Mouse (Mus musculus): Measurements from ENCODE around the gene Sdha. TPM values are rescaled to one million over a fixed set of nuclear protein-coding genes. Genes with fewer than 3 reads are reported as not detected.

Gene Sdha
- polyA plus RNA-seq, 1 experiment from 2014 or later: 314 TPM

- peak overlapping the region; percentile 71 for H3K9ac ChIP-seq
- no peaks in the 10 kb centered on the region for H3K9me3 ChIP-seq
- peak overlapping the region; percentile 43 for H3K4me2 ChIP-seq (replicated peaks)
- peak overlapping the region; percentile 61 for H3K4me3 ChIP-seq (replicated peaks)
- H3K36me3 ChIP-seq: peaks cover 10% of the 10 kb centered on the region
- peaks cover 10% of the 10 kb centered on the region; the same call in 1 of the 2 replicates for H3K4me1 ChIP-seq (replicated peaks)
- peak; percentile 71 for ATAC-seq
- 0 out of 2 replicates have a peak overlapping the region, but pooled peaks have one; percentile 22 for H3K27ac ChIP-seq
- WGBS: 1% methylated on average over 15 of the region's 15 CpGs
- H3K27me3 ChIP-seq (replicated peaks): no peaks in the 10 kb centered on the region
Observed at GRCm38 (mm10) chr13:74350435-74350906, 391 bp upstream of the Sdha start.

- WGBS: 42% methylated on average over 3 of the region's 3 CpGs
- Histone ChIP-seq H3K27ac (no peak overlapping the region), H3K9ac (no peak overlapping the region), H3K27me3 (replicated peaks) (no peaks in the 10 kb centered on the region), H3K9me3 (no peaks in the 10 kb centered on the region), H3K4me3 (replicated peaks) (no peak overlapping the region), H3K36me3 (peaks cover 36% of the 10 kb centered on the region), H3K4me2 (replicated peaks) (no peak overlapping the region), H3K4me1 (replicated peaks) (no peaks in the 10 kb centered on the region)
- peak; percentile 65; the same call in 1 of the 2 replicates for ATAC-seq
Observed at GRCm38 (mm10) chr13:74341036-74341435, 9.0 kb downstream of the Sdha start.

- no peak overlapping the region for H3K4me2 ChIP-seq (replicated peaks)
- H3K36me3 ChIP-seq: peaks cover 45% of the 10 kb centered on the region
- no peak overlapping the region for H3K27ac ChIP-seq
- H3K27me3 ChIP-seq (replicated peaks): no peaks in the 10 kb centered on the region
- no peaks in the 10 kb centered on the region for H3K4me1 ChIP-seq (replicated peaks)
- ATAC-seq: no peak
- no peak overlapping the region for H3K4me3 ChIP-seq (replicated peaks)
- no peak overlapping the region for H3K9ac ChIP-seq
- H3K9me3 ChIP-seq: no peaks in the 10 kb centered on the region
Observed at GRCm38 (mm10) chr13:74329321-74329720, 20.8 kb downstream of the Sdha start.

- Histone ChIP-seq H3K9ac (peak within 1 kb of the TSS; percentile 84), H3K9me3 (no peaks in the 10 kb centered on the region), H3K4me3 (replicated peaks) (peak within 1 kb of the TSS; percentile 78), H3K36me3 (0 out of 2 replicates have a peak, but pooled peaks cover 12% of the 10 kb centered on the region), H3K4me2 (replicated peaks) (peak within 1 kb of the TSS; percentile 67), H3K27me3 (replicated peaks) (no peaks in the 10 kb centered on the region), H3K4me1 (replicated peaks) (no peaks in the 10 kb centered on the region), H3K27ac (peak within 1 kb of the TSS; percentile 66)
- peak; percentile 99 for ATAC-seq
- WGBS: under 1% methylated on average over 36 of the region's 36 CpGs
Observed at GRCm38 (mm10) chr13:74317170-74317849, 32.8 kb downstream of the Sdha start, which contains the start of gene Pdcd6. TSS of gene Pdcd6 (minus strand) at chr13:74317580.

- peak; percentile 67; the same call in 1 of the 2 replicates for ATAC-seq
- Histone ChIP-seq H3K27me3 (replicated peaks) (no peaks in the 10 kb centered on the region), H3K9ac (peak overlapping the region; percentile 84), H3K4me1 (replicated peaks) (no peaks in the 10 kb centered on the region), H3K36me3 (0 out of 2 replicates have a peak, but pooled peaks cover 8% of the 10 kb centered on the region), H3K27ac (peak overlapping the region; percentile 66), H3K4me2 (replicated peaks) (peak overlapping the region; percentile 67), H3K9me3 (no peaks in the 10 kb centered on the region), H3K4me3 (replicated peaks) (peak overlapping the region; percentile 78)
- 3% methylated on average over 15 of the region's 15 CpGs for WGBS
Observed at GRCm38 (mm10) chr13:74316789-74317169, 33.3 kb downstream of the Sdha start.

- H3K9ac ChIP-seq: peak overlapping the region; percentile 84
Observed at GRCm38 (mm10) chr13:74316386-74316785, 33.7 kb downstream of the Sdha start.

GRCm38 (mm10) chr13:74314616-74315015 lies 35.5 kb downstream of the Sdha start:
- no peaks in the 10 kb centered on the region for H3K4me1 ChIP-seq (replicated peaks)
- ATAC-seq: no peak
- H3K9ac ChIP-seq: no peak overlapping the region
- no peak overlapping the region for H3K4me3 ChIP-seq (replicated peaks)
- H3K36me3 ChIP-seq: peaks cover 10% of the 10 kb centered on the region; the same call in 1 of the 2 replicates
- no peaks in the 10 kb centered on the region for H3K9me3 ChIP-seq
- WGBS: 96% methylated on average over 3 of the region's 3 CpGs
- H3K27ac ChIP-seq: no peak overlapping the region
- no peak overlapping the region for H3K4me2 ChIP-seq (replicated peaks)
- H3K27me3 ChIP-seq (replicated peaks): no peaks in the 10 kb centered on the region

More at GRCm38 (mm10) chr13:74316386-74316785, 33.7 kb downstream of the Sdha start:
- no peaks in the 10 kb centered on the region for H3K9me3 ChIP-seq
- H3K4me1 ChIP-seq (replicated peaks): no peaks in the 10 kb centered on the region
- WGBS: 23% methylated on average over 4 of the region's 4 CpGs
- H3K4me2 ChIP-seq (replicated peaks): peak overlapping the region; percentile 67
- ATAC-seq: no peak
- no peak overlapping the region for H3K27ac ChIP-seq
- peaks cover 10% of the 10 kb centered on the region; the same call in 1 of the 2 replicates for H3K36me3 ChIP-seq
- no peaks in the 10 kb centered on the region for H3K27me3 ChIP-seq (replicated peaks)
- H3K4me3 ChIP-seq (replicated peaks): peak overlapping the region; percentile 78

GRCm38 (mm10) chr13:74305780-74306179 lies 44.3 kb downstream of the Sdha start:
- H3K4me3 ChIP-seq (replicated peaks): no peak overlapping the region
- peaks cover 21% of the 10 kb centered on the region for H3K36me3 ChIP-seq
- 94% methylated on average over 1 of the region's 1 CpGs for WGBS
- no peaks in the 10 kb centered on the region for H3K27me3 ChIP-seq (replicated peaks)
- H3K4me2 ChIP-seq (replicated peaks): no peak overlapping the region
- H3K27ac ChIP-seq: no peak overlapping the region
- H3K9me3 ChIP-seq: no peaks in the 10 kb centered on the region
- no peak for ATAC-seq
- H3K9ac ChIP-seq: no peak overlapping the region
- no peaks in the 10 kb centered on the region for H3K4me1 ChIP-seq (replicated peaks)

GRCm38 (mm10) chr13:74305380-74305779 lies 44.7 kb downstream of the Sdha start:
- Histone ChIP-seq H3K4me1 (replicated peaks) (no peaks in the 10 kb centered on the region), H3K4me3 (replicated peaks) (no peak overlapping the region), H3K4me2 (replicated peaks) (no peak overlapping the region), H3K36me3 (peaks cover 17% of the 10 kb centered on the region), H3K9ac (no peak overlapping the region), H3K27me3 (replicated peaks) (no peaks in the 10 kb centered on the region), H3K27ac (no peak overlapping the region), H3K9me3 (no peaks in the 10 kb centered on the region)
- no peak for ATAC-seq
- 93% methylated on average over 6 of the region's 6 CpGs for WGBS

GRCm38 (mm10) chr13:74302050-74303037 lies 47.7 kb downstream of the Sdha start:
- Histone ChIP-seq H3K4me1 (replicated peaks) (no peaks in the 10 kb centered on the region), H3K9ac (no peak overlapping the region), H3K27ac (no peak overlapping the region), H3K27me3 (replicated peaks) (no peaks in the 10 kb centered on the region), H3K4me3 (replicated peaks) (no peak overlapping the region), H3K9me3 (no peaks in the 10 kb centered on the region), H3K4me2 (replicated peaks) (no peak overlapping the region), H3K36me3 (peaks cover 16% of the 10 kb centered on the region)
- ATAC-seq: peak; percentile 61
- 79% methylated on average over 10 of the region's 10 CpGs for WGBS

- Histone ChIP-seq H3K9me3 (no peaks in the 10 kb centered on the region), H3K9ac (no peak overlapping the region), H3K27me3 (replicated peaks) (no peaks in the 10 kb centered on the region), H3K4me2 (replicated peaks) (0 out of 2 replicates have a peak overlapping the region, but pooled peaks have one; percentile 9), H3K36me3 (peaks cover 14% of the 10 kb centered on the region), H3K27ac (no peak overlapping the region), H3K4me3 (replicated peaks) (no peak overlapping the region), H3K4me1 (replicated peaks) (no peaks in the 10 kb centered on the region)
- peak; percentile 91 for ATAC-seq
- WGBS: 58% methylated on average over 6 of the region's 6 CpGs
Observed at GRCm38 (mm10) chr13:74301607-74301984, 48.5 kb downstream of the Sdha start.
